Mouse (Mus musculus): ENCODE measurements around the gene Brsk1.

DNA sequence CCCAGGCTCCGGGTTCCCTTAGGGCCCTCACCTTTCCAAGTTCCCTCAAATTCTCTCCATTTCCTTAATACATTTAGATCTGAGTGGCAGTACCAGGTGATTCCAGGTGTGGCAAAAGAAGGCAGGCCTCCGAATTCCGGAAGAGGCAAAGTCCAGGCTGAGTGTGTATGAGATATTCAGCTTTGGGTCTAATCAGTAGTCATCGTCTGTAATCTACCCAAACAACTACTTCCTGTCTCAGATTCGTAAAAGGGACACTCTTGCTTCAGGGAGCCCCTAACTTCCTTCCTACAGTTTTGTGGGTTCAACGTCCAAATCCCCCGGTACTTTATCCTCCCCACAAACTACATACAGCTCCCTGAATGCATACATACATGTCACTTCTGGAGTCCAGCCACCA is 34.8 kb downstream of the Brsk1 start, which contains the start of gene Tmem150b:
- no peak for TF ChIP-seq CTCF (IDR thresholded peaks at IDR 0.05)
- TF ChIP-seq EP300 (IDR thresholded peaks at IDR 0.05) = no peak

Data from lung, postnatal 0 days (tissue).